Mouse (Mus musculus) left cerebral cortex, postnatal 4 days (tissue): Measurements from ENCODE around the gene Misp. TPM values are rescaled to one million over a fixed set of nuclear protein-coding genes. Genes with fewer than 3 reads are reported as not detected.

Source experiments
- DNase-seq: peaks from one replicate; pipeline ENCODE4 v3.0.0-alpha.2; 2022
- intact Hi-C: fragments of 180-260 bp; cut with DNase I; formaldehyde crosslinking; loops from one replicate; pipeline ENCODE4 v1.15.1; 2025
- total RNA-seq, 2 experiments: library from RNA; stranded (reverse); gene quantifications; 2 replicates each; pipeline ENCODE4 v1.2.3; 2021

Misp gene
- total RNA-seq, 2 experiments from 2014 or later, result 0.46 to 0.76 TPM

- intact Hi-C loops, result no loop called here
- no peak for DNase-seq
Measured at GRCm38 (mm10) chr10:79852107-79852789, 31.5 kb downstream of the Misp start.

- intact Hi-C loops, result no loop called here
Measured at GRCm38 (mm10) chr10:79852827-79853226, 32.0 kb downstream of the Misp start.

GRCm38 (mm10) chr10:79853392-79853791 lies 32.6 kb downstream of the Misp start:
- intact Hi-C loops, result no loop called here
- DNase-seq, result peak; percentile 99

More at GRCm38 (mm10) chr10:79852827-79853226, 32.0 kb downstream of the Misp start:
- DNase-seq, result no peak

DNA sequence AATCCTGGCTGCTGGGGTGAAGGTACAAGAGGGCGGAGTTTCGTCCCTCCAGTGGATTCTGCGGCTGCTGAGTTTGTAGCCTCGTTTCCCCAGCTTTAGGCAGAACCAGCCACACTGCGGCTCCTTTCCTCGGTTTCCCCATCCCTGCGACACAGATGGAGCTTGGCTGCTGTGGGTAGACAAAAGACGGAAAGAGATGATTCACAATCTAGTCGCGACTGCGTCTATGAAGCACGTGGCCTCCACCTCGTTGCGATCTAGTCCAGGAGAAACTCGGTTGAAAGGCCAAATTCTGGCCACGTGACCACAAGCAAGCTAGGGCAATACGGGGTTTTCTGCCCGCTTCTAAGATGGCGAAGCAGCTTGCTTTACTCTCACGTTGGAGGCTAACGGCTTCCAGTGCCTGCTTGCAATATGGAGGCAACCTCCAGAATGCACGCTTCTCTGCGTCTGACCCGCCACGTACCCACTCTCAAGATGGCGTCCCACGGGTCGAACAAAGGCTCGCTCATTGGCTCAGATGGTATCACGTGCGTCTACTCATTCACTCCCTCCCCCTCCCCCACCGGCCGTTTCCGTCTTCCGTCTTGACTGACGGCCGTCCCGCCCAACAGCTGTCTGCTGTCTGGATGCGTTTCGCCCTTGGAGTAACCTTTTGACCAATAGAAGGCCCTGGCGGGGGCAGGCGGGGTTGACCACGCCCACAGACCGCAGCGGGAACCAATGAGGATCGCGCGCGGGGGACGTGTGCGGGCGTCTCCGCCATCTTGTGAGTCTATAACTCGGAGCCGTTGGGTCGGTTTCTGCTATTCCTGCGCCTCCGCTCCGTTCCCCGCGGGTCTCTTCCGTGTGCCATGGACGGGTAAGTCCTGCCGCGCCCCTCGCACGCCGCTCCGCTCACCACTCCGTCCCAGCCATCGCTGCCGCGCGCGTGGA lies 33.3 kb downstream of the Misp start, which contains the start of gene Ptbp1:
Gene Ptbp1, plus strand, starts transcription at position 568 of the 936 bp plus-strand sequence.
- peak; percentile 100 for DNase-seq
- intact Hi-C loops, result no loop called here

DNA sequence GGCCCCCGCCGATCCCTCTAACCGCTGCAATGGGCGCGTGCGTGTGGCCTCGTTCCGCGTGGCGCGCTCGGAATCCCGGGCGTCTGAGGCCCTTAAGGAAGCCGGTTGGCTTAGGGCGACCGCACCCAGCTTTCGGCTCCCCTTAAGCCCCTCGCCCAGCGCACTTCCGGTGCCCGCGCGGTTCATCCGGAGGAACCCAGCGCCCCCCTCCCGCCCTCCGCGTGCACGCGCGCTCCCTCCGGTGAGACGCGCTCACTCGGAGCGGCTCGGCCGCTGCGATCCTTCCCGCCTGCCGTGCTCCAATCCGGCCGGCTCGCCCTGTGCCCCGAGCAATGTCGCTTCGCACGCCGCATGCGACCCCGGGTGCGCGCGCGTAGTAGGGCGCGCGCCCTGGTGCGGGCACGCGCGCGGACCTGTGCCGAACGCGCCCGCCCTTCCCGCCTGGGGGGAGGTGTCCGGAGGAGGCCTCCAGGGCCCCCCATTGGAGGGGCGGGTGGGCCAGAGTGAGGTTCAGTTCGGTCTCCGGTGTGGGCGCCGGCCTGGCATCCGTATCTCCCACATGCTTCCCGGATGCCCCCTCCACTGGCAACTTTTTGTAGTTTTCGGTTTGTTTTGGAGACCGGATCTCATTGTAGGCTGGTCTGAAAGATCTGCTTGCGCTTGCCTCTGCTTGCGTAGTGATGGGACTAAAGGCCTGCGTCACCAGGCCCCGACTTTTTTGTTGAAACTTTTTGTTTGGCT lies 34.2 kb downstream of the Misp start:
- peak; percentile 79 for DNase-seq
- intact Hi-C loops, result no loop called here

DNA sequence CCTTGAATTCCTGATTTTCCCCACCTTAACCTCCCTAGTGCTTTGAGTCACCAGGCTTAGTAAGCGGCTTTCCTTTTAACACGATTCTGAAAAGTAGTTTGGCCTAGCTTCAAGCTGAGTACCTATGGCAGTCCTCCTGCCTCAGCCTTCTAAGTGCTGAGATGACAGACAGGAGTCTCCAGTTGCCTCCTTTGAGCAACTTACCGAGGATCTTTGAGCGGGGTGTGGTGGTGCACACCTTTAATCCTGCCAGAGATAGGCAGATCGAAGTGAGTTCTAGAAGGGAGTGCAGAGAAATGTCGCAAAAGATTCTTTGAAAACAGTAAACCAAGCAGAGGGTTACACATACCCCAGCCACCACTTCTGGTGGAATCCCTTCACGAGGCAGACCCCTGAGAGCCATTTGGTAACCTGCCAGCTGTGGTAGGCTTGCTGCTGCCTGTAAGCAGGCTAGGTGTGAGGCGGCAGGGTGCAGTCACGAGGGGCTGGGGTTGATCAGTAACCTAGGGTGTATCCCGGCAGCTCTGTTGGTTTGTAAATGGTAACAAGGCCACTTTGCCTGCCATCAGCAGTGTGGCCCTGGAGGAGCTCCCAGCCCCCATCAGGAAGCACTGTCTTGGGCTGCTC lies 34.9 kb downstream of the Misp start:
- intact Hi-C loops, result no loop called here
- peak; percentile 60 for DNase-seq

GRCm38 (mm10) chr10:79856280-79856679 lies 35.5 kb downstream of the Misp start:
- intact Hi-C loops, result no loop called here
- DNase-seq, result no peak

- DNase-seq, result no peak
- intact Hi-C loops, result no loop called here
Measured at GRCm38 (mm10) chr10:79856704-79857451, 36.1 kb downstream of the Misp start.

DNA sequence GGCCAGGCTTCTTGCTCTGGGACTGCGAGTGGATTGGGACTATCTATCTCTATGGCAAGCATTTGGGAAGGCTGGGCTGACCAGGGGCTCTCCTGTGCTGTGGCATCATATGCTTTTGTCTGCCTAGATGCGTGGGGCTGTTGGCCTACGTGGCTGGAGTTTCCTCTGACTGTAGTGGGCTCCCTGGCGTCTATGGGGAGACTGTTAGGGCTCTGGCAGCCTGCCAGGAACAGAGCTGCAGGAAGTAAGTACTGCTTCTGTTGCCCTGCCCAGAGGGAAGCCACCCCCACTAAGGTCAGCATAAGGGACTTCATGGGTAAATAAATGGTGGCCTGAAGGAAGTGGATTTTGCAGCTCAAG lies 36.6 kb downstream of the Misp start:
- DNase-seq, result peak; percentile 71
- intact Hi-C loops, result no loop called here

DNA sequence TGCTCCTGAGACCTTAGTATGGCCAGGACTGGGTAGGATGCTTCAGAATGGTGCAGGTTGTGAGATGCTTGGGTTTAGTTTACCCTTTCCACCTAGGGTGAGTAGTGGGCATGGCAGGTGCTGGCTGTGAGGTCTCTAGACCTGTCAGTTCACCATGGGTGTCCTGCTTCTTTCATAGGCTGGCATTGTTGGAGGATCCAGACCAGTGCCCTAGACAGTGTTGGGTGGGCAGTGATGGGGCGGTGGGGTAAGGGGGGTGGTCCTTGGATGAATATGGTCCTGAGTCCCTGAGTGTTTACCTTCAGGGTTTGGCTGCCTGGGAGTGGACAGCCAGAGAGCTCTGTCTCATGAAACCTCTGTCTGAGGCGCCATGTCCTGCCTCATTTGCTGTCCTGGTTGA lies 37.1 kb downstream of the Misp start:
- DNase-seq, result no peak
- intact Hi-C loops, result no loop called here

DNA sequence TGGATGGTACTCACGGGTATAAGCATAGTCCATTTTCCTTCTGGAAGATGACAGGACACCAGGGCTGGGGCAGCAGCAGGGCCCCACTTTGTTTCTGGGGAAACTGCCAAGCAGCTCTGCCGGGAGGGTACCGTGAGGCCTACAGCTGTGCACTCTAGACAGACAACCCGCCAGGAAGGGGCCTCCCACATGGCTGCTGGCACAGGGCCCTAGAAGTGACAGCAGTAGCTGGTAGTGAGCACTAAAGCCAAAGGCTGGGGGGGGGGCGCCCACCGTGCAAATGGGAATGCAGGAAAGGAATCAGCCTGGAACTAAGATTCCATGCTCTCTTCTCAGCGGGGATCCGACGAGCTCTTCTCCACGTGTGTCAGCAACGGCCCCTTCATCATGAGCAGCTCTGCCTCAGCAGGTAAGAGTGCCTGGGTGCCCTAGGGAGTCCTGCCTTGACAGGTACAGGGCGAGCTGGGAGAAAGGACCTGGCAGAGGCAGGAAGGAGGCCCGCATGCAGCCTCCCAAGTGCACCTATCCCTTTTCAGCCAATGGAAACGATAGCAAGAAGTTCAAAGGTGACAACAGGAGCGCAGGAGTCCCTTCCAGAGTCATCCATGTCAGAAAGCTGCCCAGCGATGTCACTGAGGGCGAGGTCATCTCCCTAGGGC lies 37.8 kb downstream of the Misp start:
- DNase-seq, result peak; percentile 97
- intact Hi-C loops, result no loop called here

DNA sequence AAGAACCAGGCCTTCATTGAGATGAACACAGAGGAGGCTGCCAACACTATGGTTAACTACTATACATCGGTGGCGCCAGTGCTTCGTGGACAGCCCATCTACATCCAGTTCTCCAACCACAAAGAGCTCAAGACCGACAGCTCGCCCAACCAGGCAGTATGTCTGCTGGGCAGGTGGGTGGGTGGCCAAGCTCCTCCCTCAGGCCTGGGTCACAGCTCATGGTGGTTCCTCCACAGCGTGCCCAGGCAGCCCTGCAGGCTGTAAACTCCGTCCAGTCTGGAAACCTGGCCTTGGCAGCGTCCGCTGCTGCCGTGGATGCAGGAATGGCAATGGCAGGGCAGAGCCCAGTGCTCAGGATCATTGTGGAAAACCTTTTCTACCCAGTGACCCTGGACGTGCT lies 38.3 kb downstream of the Misp start:
- no peak for DNase-seq
- intact Hi-C loops, result no loop called here

- DNase-seq, result no peak
- intact Hi-C loops, result no loop called here
Measured at GRCm38 (mm10) chr10:79860079-79860911, 39.5 kb downstream of the Misp start.

GRCm38 (mm10) chr10:79861230-79862048 lies 40.6 kb downstream of the Misp start:
- no peak for DNase-seq
- intact Hi-C loops, result no loop called here

DNA sequence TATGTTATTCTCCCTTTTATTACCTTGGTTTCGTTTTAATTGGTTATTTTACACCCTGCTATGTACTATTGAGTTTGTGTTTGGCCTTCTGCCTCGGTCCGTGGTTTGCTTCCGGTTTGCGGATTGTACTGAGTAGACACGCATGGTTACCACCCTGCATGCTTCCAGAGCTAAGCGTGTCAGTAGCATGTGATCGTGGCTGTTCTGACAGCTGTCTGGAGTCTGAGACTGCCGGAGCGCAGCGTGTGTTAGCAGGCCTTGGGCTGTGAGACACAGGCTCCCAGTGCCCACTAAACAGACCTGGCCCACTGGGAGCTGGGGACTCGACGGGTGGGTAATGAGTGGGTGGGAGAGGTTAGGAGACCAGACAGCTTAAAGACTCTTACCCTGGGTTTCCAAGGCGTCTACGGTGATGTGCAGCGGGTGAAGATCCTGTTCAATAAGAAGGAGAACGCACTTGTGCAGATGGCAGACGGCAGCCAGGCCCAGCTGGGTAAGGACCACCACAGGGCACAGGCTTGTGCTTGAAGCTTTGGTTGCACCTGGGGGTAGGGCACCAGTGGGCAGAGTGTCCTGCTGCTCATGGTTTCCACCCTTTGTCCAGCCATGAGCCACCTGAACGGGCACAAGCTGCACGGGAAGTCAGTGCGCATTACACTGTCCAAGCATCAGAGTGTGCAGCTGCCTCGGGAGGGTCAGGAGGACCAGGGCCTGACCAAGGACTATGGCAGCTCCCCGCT lies 41.4 kb downstream of the Misp start:
- intact Hi-C loops, result no loop called here
- DNase-seq, result no peak

DNA sequence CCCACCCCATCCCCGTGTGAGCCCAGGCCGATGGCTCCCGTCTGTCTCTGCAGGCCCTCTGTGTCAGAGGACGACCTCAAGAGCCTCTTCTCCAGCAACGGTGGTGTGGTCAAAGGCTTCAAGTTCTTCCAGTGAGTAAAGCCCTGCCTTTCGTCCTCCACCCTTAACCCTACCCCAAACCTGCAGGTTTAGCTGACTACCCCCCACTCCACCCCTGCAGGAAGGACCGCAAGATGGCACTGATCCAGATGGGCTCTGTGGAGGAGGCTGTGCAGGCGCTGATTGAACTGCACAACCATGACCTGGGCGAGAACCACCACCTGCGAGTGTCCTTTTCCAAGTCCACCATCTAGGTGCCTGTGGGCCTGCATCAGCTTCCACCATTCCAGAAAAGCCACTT lies 42.1 kb downstream of the Misp start:
- DNase-seq, result no peak
- intact Hi-C loops, result no loop called here
